Mouse (Mus musculus): ENCODE data around the gene Ccdc187. TPM values are rescaled to one million over a fixed set of nuclear protein-coding genes. Genes with fewer than 3 reads are reported as not detected.

Ccdc187 gene
- polyA plus RNA-seq, 1 experiment from 2014 or later: 0.02 TPM

DNA sequence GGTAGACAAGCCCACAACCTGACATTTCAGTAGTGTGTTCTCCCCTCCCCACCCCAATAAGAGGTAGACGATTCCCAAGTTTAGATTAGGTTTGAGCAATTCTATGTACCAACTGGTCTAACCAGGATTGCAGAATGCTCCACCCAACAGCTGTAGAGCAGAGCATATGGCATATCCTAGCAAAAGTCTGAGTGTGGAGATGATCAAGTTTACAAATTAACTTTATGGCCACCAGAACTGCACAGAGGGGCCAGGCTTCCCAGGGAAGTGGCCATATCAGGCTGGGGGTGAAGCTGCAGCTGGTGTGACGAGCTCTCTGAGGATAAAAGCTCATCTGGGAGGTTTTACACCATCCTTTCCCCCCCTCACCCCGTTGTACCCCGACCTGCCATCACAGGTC lies 29.7 kb downstream of the Ccdc187 start:
- no peak for ATAC-seq
- WGBS (ENCODE audit: insufficient replicate concordance): 43% methylated on average over 4 of the region's 4 CpGs
- Histone ChIP-seq H3K4me3 (no peak overlapping the region), H3K27me3 (replicated peaks) (peaks cover 18% of the 10 kb centered on the region), H3K9ac (no peak overlapping the region), H3K27ac (no peak overlapping the region), H3K36me3 (no peaks in the 10 kb centered on the region), H3K4me1 (no peaks in the 10 kb centered on the region), H3K9me3 (replicated peaks) (no peaks in the 10 kb centered on the region), H3K4me2 (no peak overlapping the region)

DNA sequence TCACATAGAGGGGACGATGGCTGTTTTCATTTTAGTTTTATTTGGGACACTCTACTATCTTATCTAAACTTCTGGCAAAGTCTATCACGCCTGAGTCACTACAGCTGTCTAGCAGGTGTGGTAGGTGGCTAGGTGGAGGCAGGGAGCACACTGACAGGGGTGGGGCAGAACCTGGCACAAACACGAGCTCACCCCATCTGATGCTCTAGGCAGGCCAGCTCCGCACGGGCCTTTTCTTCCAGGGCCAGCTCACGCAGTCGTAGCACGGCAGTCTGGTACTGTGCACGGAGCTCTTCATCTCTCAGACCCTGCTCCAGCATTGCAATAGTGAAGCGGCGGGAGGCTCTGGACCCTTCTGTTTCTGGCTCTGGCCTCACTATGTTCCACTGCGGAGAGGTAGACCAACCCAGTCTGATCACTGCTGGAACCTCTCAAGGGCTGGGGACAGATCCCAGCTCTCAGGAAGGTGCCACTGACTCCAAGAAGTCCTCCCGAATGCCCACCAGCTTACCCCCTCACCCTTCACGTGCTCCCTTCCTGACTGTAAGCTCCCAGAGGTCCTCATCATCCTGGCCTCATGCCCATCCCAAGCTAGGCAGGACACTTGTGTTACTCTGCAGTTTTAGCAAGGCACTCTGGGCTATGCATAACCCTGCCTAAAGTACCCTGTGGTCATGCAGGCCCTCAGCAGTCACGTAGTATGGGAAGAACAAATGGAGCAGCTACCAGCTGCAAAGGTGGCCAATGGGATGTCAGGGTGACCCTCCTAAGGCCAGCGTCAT lies 36.9 kb downstream of the Ccdc187 start:
- no peak for ATAC-seq
- Histone ChIP-seq H3K4me1 (no peaks in the 10 kb centered on the region), H3K27me3 (replicated peaks) (peaks cover 28% of the 10 kb centered on the region), H3K27ac (no peak overlapping the region), H3K9ac (no peak overlapping the region), H3K4me3 (no peak overlapping the region), H3K36me3 (no peaks in the 10 kb centered on the region), H3K9me3 (replicated peaks) (no peaks in the 10 kb centered on the region), H3K4me2 (no peak overlapping the region)
- 66% methylated on average over 16 of the region's 16 CpGs for WGBS (ENCODE audit: insufficient replicate concordance)

DNA sequence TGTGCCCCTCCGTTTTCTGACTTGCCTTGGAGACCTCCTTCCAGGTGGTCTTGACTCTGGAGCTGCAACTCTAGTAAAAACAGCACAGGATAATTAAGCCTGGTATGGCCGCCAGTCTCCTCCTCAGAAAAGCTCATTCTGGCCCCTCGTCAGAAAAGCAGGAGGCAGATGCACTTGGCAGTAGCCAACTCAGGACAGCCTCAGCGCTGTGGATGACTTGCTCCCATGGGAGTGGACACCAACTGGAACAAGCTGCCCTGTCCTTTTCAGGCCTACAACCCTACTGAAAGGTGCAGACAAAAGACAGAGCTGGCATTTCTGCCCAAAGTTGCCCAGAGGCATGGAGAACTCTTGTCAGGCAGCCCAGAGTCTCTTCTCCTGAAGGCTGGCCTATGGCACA lies 39.5 kb downstream of the Ccdc187 start:
- H3K27me3 ChIP-seq (replicated peaks): peaks cover 46% of the 10 kb centered on the region
- no peak overlapping the region for H3K4me2 ChIP-seq
- no peak overlapping the region for H3K4me3 ChIP-seq
- no peak overlapping the region for H3K9ac ChIP-seq
- H3K9me3 ChIP-seq (replicated peaks): no peaks in the 10 kb centered on the region
- ATAC-seq: no peak
- no peaks in the 10 kb centered on the region for H3K36me3 ChIP-seq
- no peak overlapping the region for H3K27ac ChIP-seq
- WGBS (ENCODE audit: insufficient replicate concordance): 55% methylated on average over 4 of the region's 4 CpGs
- H3K4me1 ChIP-seq: no peaks in the 10 kb centered on the region

DNA sequence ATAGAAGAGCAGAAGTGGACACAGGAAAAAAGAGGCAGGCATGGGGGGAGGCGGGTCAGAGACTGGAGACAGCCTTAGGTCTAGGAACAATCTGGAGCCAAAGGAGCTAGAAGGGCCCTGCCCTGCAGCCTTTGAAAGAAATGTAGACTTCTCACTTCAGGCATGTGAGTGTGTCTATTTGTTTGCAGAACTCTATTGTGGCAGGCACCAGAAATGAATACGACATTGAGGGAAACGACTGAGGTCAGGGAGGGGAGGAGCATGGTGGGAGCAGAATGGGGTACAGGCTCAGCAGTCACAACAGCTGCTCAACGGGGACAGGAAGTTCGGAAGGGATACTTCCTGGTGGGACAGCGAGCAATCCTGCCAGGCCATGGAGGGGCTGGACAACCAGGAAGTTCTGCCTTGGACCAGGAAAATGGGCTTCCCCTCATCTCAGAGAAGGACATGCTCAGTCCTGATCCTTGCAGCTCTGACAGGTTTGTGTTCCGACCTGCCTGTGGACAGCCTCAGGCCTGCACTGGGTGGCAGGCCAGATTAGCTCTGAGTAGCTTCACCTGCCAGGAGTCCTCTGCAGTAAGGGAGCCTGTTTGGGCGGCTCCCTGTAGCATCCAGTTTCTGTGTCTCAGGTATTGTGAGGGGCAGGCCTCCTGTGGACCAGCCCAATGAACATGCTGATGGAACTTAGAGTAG lies 41.7 kb downstream of the Ccdc187 start:
- H3K9me3 ChIP-seq (replicated peaks): no peaks in the 10 kb centered on the region
- H3K27me3 ChIP-seq (replicated peaks): peaks cover 50% of the 10 kb centered on the region
- no peaks in the 10 kb centered on the region for H3K4me1 ChIP-seq
- no peak for ATAC-seq
- no peak overlapping the region for H3K4me2 ChIP-seq
- H3K9ac ChIP-seq: no peak overlapping the region
- H3K36me3 ChIP-seq: no peaks in the 10 kb centered on the region
- H3K27ac ChIP-seq: no peak overlapping the region
- WGBS (ENCODE audit: insufficient replicate concordance): 40% methylated on average over 8 of the region's 8 CpGs
- H3K4me3 ChIP-seq: no peak overlapping the region

DNA sequence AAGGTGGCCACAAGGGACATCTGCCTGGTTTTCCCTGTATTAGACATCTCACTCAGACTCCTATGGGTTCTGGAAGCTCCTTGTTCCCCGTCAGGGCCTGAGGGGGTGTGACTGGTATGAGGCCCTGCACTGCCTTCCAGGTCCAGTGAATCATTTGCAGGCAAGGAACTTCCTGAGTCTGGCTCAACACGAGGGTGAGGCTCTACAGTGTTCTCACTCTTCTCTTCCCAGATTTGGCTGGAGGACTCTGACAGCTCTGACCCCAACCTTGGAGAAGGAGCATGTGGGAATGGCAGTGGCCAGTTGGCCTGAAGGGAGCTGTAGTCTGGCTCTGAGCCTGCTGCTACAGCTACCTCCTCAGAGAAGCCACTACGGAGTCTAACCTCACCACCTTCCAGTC lies 46.8 kb downstream of the Ccdc187 start:
- Histone ChIP-seq H3K4me1 (no peaks in the 10 kb centered on the region), H3K4me3 (no peak overlapping the region), H3K27ac (no peak overlapping the region), H3K9ac (no peak overlapping the region), H3K27me3 (replicated peaks) (peaks cover 37% of the 10 kb centered on the region), H3K36me3 (no peaks in the 10 kb centered on the region), H3K4me2 (no peak overlapping the region), H3K9me3 (replicated peaks) (no peaks in the 10 kb centered on the region)
- ATAC-seq: no peak
- 28% methylated on average over 3 of the region's 3 CpGs for WGBS (ENCODE audit: insufficient replicate concordance)

DNA sequence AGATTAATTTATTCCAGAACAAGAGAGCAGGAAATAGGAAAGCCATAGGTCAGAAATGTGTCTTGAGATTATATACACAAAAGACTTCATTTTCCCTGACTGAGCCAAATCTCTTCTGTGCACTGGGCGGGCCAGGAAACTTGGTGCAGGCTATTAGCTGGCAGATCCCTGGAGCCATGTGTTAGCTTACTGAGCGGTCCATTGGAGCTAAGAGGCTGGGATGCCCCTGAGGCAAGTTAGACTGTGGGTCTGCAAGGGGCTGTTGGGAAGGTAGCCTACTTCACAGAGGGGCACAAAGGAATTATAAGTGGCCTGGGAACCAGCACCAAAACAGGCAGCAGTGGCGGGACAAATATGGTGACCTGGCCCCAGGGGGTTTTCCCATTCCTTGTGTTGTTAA lies 53.5 kb downstream of the Ccdc187 start:
- no peaks in the 10 kb centered on the region for H3K9me3 ChIP-seq (replicated peaks)
- 51% methylated on average over 3 of the region's 3 CpGs for WGBS (ENCODE audit: insufficient replicate concordance)
- H3K9ac ChIP-seq: no peak overlapping the region
- no peak overlapping the region for H3K4me2 ChIP-seq
- peaks cover 13% of the 10 kb centered on the region for H3K4me1 ChIP-seq
- H3K4me3 ChIP-seq: no peak overlapping the region
- ATAC-seq: no peak
- H3K27ac ChIP-seq: no peak overlapping the region
- peaks cover 24% of the 10 kb centered on the region for H3K27me3 ChIP-seq (replicated peaks)
- H3K36me3 ChIP-seq: no peaks in the 10 kb centered on the region

DNA sequence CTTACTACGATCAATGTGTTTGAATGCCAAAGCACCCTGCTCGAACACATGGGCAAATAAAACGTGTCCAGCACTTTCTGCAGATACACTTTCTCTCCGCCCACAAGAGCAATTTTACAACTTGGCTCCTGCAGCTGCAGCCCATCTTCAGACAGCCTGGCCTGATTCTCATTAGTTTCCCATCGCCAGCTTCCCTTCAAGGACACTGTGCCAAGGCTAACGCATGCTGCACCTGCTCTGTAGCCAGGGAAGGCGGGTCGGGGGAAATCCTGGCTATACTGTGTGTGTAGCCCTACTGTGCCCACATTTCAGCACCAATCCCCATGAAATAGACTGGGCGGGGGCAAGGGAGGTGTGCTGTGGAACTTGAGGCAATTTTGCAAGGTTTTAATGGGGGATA lies 54.0 kb downstream of the Ccdc187 start:
- H3K4me2 ChIP-seq: no peak overlapping the region
- no peak for ATAC-seq
- 49% methylated on average over 9 of the region's 9 CpGs for WGBS (ENCODE audit: insufficient replicate concordance)
- H3K9ac ChIP-seq: no peak overlapping the region
- no peaks in the 10 kb centered on the region for H3K9me3 ChIP-seq (replicated peaks)
- no peak overlapping the region for H3K27ac ChIP-seq
- peaks cover 18% of the 10 kb centered on the region for H3K4me1 ChIP-seq
- no peaks in the 10 kb centered on the region for H3K36me3 ChIP-seq
- peaks cover 24% of the 10 kb centered on the region for H3K27me3 ChIP-seq (replicated peaks)
- H3K4me3 ChIP-seq: no peak overlapping the region

DNA sequence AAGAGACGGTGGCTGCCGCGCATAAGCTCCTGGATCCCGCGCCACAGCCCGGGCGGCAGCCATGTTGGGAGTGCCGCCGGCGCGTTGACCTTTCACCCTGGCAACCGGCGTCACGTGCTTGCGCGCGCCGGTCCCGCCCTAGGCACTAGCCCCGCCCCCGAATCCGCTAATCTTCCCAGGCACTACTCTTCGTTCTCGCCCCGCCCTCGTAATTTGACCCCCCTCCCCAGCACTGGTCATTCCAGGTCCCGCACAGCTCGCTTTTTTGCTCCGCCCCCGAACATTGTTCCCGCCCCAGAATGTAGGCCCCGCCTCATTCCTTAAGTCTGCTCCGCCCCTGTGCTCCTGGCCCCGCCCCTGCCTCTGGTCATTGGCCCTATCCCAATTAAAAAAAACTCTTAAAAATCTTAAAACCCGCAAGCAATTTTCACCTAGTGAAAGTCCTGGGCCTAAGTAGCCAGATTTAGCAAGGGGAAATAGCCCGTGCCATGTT lies 57.0 kb downstream of the Ccdc187 start, which contains the start of gene Qsox2:
Gene Qsox2 (minus strand): TSS at position 236 of the 493 bp plus-strand sequence.
- peaks cover 16% of the 10 kb centered on the region for H3K27me3 ChIP-seq (replicated peaks)
- peak; percentile 87 for ATAC-seq
- no peaks in the 10 kb centered on the region for H3K9me3 ChIP-seq (replicated peaks)
- peak within 1 kb of the TSS; percentile 91 for H3K4me2 ChIP-seq
- H3K9ac ChIP-seq: peak within 1 kb of the TSS; percentile 89
- peak within 1 kb of the TSS; percentile 85 for H3K4me3 ChIP-seq
- WGBS (ENCODE audit: insufficient replicate concordance): 2% methylated on average over 36 of the region's 36 CpGs
- H3K27ac ChIP-seq: peak within 1 kb of the TSS; percentile 79
- peaks cover 4% of the 10 kb centered on the region for H3K36me3 ChIP-seq
- peaks cover 36% of the 10 kb centered on the region for H3K4me1 ChIP-seq

DNA sequence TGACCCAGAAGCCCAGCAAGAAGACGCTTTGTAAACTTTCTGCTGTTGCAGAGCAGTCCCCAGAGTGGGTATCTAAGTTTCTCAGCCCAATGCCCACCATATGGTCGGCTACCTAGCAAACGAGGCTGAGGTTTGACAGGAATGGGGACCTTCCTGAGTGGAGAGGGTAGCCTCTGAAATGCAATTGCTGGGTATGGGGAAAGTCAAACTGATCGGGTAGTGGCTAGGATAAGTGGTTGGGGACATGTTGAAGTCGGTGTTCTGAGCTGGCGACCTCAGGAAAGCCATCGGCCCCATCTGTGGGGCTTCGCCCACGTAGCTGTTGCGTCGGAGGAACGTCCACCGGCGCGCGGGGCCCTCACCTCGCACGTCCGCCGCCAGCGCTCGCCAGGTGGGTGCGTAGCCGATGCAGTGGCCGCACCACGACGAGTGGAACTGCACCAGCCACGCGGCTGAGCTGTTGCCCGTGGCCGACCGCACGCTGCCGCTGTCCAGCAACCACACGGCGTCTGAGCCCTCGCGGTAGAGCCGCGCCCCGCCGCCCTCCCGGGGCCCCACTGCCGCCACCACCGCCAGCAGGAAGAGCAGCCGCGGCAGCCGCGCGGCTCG lies 57.6 kb downstream of the Ccdc187 start:
- Histone ChIP-seq H3K4me1 (peaks cover 36% of the 10 kb centered on the region), H3K4me3 (peak overlapping the region; percentile 85), H3K36me3 (peaks cover 4% of the 10 kb centered on the region), H3K4me2 (peak overlapping the region; percentile 91), H3K9ac (peak overlapping the region; percentile 89), H3K27me3 (replicated peaks) (peaks cover 15% of the 10 kb centered on the region), H3K9me3 (replicated peaks) (no peaks in the 10 kb centered on the region), H3K27ac (peak overlapping the region; percentile 79)
- under 1% methylated on average over 51 of the region's 51 CpGs for WGBS (ENCODE audit: insufficient replicate concordance)
- ATAC-seq: peak; percentile 48

DNA sequence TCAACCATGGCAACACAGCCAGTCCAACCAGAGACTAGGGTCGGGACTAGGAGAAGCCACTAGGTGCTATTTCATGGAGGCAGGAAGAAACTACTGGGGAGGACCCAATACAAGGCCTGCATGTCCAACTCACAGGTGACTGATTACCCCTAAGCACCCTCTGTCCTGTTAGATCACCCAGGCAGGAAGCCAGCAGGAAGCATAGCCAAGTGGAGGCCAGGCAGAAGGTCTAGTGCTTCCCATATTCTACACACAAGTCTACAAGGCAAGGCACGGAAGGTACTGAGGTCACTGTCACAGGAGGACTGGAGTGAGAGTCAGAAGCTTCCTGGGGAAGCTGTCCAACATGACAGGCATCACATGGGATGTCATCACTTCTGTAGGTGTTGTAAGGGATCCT lies 59.6 kb downstream of the Ccdc187 start:
- Histone ChIP-seq H3K9me3 (replicated peaks) (no peaks in the 10 kb centered on the region), H3K27me3 (replicated peaks) (peaks cover 2% of the 10 kb centered on the region), H3K9ac (no peak overlapping the region), H3K4me3 (no peak overlapping the region), H3K4me1 (peaks cover 36% of the 10 kb centered on the region), H3K36me3 (peaks cover 4% of the 10 kb centered on the region), H3K27ac (no peak overlapping the region), H3K4me2 (peak overlapping the region; percentile 11; the same call in 1 of the 2 replicates)
- WGBS (ENCODE audit: insufficient replicate concordance): 64% methylated on average over 2 of the region's 2 CpGs
- ATAC-seq: no peak

DNA sequence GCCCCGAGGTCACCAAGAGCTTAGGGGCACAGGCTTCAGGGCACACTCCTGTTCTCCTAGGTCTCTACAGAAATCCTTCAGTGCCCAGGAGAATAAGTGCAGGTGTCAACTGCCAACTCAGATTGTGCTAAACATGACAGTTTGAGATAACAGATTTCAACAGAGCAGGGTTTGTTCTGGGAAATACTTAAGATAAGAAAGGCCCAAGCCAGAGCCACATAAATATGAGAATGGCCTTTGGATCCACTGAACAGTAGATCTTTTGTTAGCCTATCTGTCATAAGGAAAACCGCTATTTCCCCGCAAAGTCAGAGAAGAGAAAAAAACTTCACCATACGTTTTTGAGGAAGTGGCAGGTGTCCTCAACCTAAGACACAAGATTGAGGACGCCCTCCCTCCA lies 60.1 kb downstream of the Ccdc187 start:
- Histone ChIP-seq H3K27me3 (replicated peaks) (no peaks in the 10 kb centered on the region), H3K9ac (no peak overlapping the region), H3K4me3 (no peak overlapping the region), H3K9me3 (replicated peaks) (no peaks in the 10 kb centered on the region), H3K27ac (no peak overlapping the region), H3K4me1 (peaks cover 36% of the 10 kb centered on the region), H3K4me2 (peak overlapping the region; percentile 11; the same call in 1 of the 2 replicates), H3K36me3 (peaks cover 7% of the 10 kb centered on the region)
- WGBS (ENCODE audit: insufficient replicate concordance): 47% methylated on average over 5 of the region's 5 CpGs
- ATAC-seq: no peak

DNA sequence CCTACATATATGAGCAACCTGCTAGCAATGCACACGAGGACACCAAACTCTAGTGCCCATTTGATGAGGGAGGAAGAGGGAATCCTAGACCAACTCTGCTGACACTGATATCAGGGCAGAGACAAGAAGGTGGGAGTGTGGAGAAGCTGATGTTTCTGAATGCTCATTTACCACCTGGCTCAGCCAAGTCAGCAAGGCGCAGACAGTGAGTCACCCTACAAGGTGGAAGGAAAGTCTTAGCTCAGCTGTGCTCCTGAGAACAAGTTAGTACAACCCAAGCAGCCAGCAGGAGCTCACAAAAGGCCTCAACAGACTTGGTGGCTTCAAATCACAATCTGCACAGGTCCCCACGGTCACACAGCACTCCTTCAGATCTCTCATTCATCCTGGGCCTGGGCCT lies 63.0 kb downstream of the Ccdc187 start:
- WGBS (ENCODE audit: insufficient replicate concordance): 65% methylated on average over 3 of the region's 3 CpGs

More for the DNA sequence above, 63.0 kb downstream of the Ccdc187 start:
- no peak overlapping the region for H3K9ac ChIP-seq
- H3K9me3 ChIP-seq (replicated peaks): no peaks in the 10 kb centered on the region
- no peak overlapping the region for H3K4me2 ChIP-seq
- no peak for ATAC-seq
- no peak overlapping the region for H3K27ac ChIP-seq
- H3K4me1 ChIP-seq: peaks cover 28% of the 10 kb centered on the region
- H3K27me3 ChIP-seq (replicated peaks): no peaks in the 10 kb centered on the region
- H3K4me3 ChIP-seq: no peak overlapping the region
- H3K36me3 ChIP-seq: peaks cover 11% of the 10 kb centered on the region

All from liver, embryonic 12.5 days (tissue).